Mouse (Mus musculus) limb, embryonic 11.5 days (tissue): ENCODE measurements at regions not wholly inside any gene's neighbourhood (a gene's known extent, or its start where the extent isn't known, plus 50 kb on each side); places are given as distances from the start of the nearest gene placed in this dataset.

Source experiments
- ATAC-seq: fragments of 200-750 bp; cut with Nextera tagmentation; 2 replicates; pipeline ENCODE4 v1.8.0; 2017; ENCODE audit warnings: low read depth; ENCODE audit not compliant: insufficient number of reproducible peaks, low FRiP score, low TSS enrichment
- DNase-seq: peaks from one replicate; pipeline ENCODE4 v3.0.0-alpha.2; 2015; ENCODE audit warnings: low spot score
- H3K27ac ChIP-seq: fragments of 300-500 bp; sonication (generic); replicated peaks from 2 replicates; pipeline ENCODE4 v1.5.1; 2014; ENCODE audit warnings: low read depth, mild to moderate bottlenecking, low read length
- H3K27me3 ChIP-seq: fragments of 300-500 bp; sonication (generic); 2 replicates; pipeline ENCODE4 v1.6.1; 2014; ENCODE audit warnings: mild to moderate bottlenecking, low read length, mixed read lengths; ENCODE audit not compliant: control insufficient read depth, insufficient read depth
- H3K36me3 ChIP-seq: fragments of 300-500 bp; sonication (generic); 2 replicates; pipeline ENCODE4 v1.6.1; 2014; ENCODE audit warnings: mild to moderate bottlenecking, low read length, moderate library complexity, mixed read lengths; ENCODE audit not compliant: control insufficient read depth, insufficient read depth
- H3K4me1 ChIP-seq: fragments of 300-500 bp; sonication (generic); 2 replicates; pipeline ENCODE4 v1.6.1; 2014; ENCODE audit warnings: low read length, mixed read lengths; ENCODE audit not compliant: control insufficient read depth, insufficient read depth
- H3K4me2 ChIP-seq: fragments of 300-500 bp; sonication (generic); 2 replicates; pipeline ENCODE4 v1.6.1; 2014; ENCODE audit warnings: low read depth, mild to moderate bottlenecking, moderate library complexity; ENCODE audit not compliant: severe bottlenecking
- H3K4me3 ChIP-seq: fragments of 300-500 bp; sonication (generic); 2 replicates; pipeline ENCODE4 v1.5.1; 2014; ENCODE audit warnings: low read depth, low read length
- H3K9ac ChIP-seq: fragments of 300-500 bp; sonication (generic); 2 replicates; pipeline ENCODE4 v1.6.1; 2014; ENCODE audit warnings: mild to moderate bottlenecking, low read length
- H3K9me3 ChIP-seq: fragments of 300-500 bp; sonication (generic); 2 replicates; pipeline ENCODE4 v1.6.1; 2016; ENCODE audit warnings: low read length; ENCODE audit not compliant: control insufficient read depth
- WGBS: fragments of 180-500 bp; shearing (Covaris S2); extraction: QIAGEN DNeasy Blood & Tissue Kit; methylation state at CpG from one replicate; pipeline ENCODE4 v1.1.7; 2014; 5-methylcytosine and 5-hydroxymethylcytosine counted together

GRCm38 (mm10) chr7:73206922-73207811 is 168.1 kb upstream of the Rgma start:
- DNase-seq (no peak), ATAC-seq (no peak)
- H3K4me2 ChIP-seq = no peak overlapping the region

DNA sequence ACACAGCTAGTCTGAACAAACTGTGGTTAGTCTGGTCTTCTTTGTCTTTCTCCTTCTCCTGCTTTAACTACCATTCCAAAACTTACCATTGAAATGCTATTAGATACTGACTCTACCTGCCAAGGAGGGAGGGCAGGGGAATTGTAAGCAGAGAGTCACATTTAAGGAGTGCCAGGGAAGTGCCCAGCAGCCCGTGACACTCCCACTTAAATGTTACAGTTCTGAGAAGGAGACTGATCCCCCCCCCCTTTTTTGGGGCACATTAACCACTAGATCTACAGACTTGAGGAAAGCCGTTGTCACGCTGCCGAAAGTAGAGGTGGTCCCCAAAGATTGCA is 166.9 kb upstream of the Rgma start:
- Histone ChIP-seq H3K4me1 (peaks cover 4% of the 10 kb centered on the region), H3K27me3 (no peaks in the 10 kb centered on the region), H3K9ac (no peak overlapping the region), H3K9me3 (no peaks in the 10 kb centered on the region), H3K27ac (no peak overlapping the region), H3K36me3 (no peaks in the 10 kb centered on the region), H3K4me2 (no peak overlapping the region), H3K4me3 (no peak overlapping the region)
- DNase-seq = no peak
- 64% methylated on average over 4 of the region's 4 CpGs for WGBS
- no peak for ATAC-seq

More at GRCm38 (mm10) chr7:73206922-73207811, 168.1 kb upstream of the Rgma start:
- H3K4me3 ChIP-seq = no peak overlapping the region
- no peaks in the 10 kb centered on the region for H3K36me3 ChIP-seq
- H3K9me3 ChIP-seq = no peaks in the 10 kb centered on the region
- 55% methylated on average over 7 of the region's 7 CpGs for WGBS
- no peak overlapping the region for H3K27ac ChIP-seq
- H3K4me1 ChIP-seq = peaks cover 4% of the 10 kb centered on the region
- no peaks in the 10 kb centered on the region for H3K27me3 ChIP-seq
- no peak overlapping the region for H3K9ac ChIP-seq

DNA sequence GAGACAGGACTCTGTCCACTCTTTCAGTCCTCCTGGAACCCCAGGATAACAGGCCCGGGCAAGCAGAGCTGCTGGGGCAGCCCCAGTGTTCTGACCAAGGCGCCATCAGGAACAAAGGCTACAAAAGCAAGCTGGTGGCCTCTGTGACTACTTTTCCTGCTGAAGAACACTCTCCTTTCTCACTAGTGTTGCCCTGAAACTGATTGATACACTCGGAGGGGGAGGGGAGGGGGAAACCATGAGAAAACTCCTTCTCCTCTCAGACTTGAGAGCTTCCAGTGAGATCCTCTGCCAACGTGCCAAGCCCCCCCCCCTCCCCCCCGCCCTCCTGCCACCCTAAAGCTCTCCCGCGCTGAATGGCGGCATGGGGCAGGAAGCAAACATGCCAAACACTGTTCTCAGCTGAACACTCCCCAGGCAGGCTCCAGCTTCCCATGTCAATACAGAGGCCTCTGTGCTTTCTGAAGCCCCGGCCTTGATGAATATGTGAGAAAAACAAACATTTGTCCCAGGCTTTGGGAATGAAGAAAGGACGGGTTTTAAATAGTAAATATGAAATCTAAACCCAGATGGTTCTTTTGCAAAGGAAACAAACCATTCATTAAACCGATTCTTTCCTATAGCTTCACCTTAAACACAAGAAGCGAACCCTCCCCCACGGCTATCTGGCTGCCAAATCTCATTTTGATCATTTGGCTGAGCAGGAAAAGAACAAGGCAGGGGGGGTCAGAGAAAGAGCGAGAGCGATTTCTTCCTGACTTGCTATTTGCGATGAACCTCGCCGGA is 166.3 kb upstream of the Rgma start:
- H3K4me3 ChIP-seq = no peak overlapping the region
- no peaks in the 10 kb centered on the region for H3K9me3 ChIP-seq
- H3K4me2 ChIP-seq = no peak overlapping the region
- H3K27me3 ChIP-seq = no peaks in the 10 kb centered on the region
- H3K27ac ChIP-seq = no peak overlapping the region
- H3K9ac ChIP-seq = no peak overlapping the region
- DNase-seq (no peak), ATAC-seq (no peak)
- H3K36me3 ChIP-seq = no peaks in the 10 kb centered on the region
- 46% methylated on average over 18 of the region's 18 CpGs for WGBS
- peaks cover 4% of the 10 kb centered on the region for H3K4me1 ChIP-seq

DNA sequence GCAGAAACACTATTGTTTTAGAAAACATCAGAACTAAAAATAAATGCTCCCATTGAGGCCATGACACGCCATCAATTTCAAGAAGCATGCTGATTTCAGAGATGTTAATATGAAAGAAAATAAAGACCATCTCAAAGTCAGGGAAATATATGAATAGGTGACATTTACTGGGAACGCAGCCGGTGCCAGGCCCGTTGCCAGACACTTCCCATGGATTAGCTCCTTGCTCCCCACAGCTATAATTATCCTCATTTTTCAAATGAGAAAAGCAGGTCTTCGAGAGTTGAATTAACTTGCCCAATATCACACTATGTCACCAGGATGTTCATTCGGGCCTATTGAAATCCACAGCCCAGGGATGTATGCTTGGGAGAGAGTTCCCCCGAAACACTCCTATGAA is 165.2 kb upstream of the Rgma start:
- Histone ChIP-seq H3K9me3 (no peaks in the 10 kb centered on the region), H3K4me3 (no peak overlapping the region), H3K27me3 (no peaks in the 10 kb centered on the region), H3K4me1 (peaks cover 4% of the 10 kb centered on the region), H3K36me3 (no peaks in the 10 kb centered on the region), H3K9ac (no peak overlapping the region), H3K4me2 (no peak overlapping the region), H3K27ac (no peak overlapping the region)
- ATAC-seq (no peak), DNase-seq (no peak)
- WGBS = 84% methylated on average over 7 of the region's 7 CpGs

- DNase-seq (no peak), ATAC-seq (no peak)
- H3K4me2 ChIP-seq = no peak overlapping the region
- H3K9me3 ChIP-seq = no peaks in the 10 kb centered on the region
- H3K9ac ChIP-seq = no peak overlapping the region; the same call in 1 of the 2 replicates
- H3K27me3 ChIP-seq = no peaks in the 10 kb centered on the region
- no peaks in the 10 kb centered on the region for H3K36me3 ChIP-seq
- WGBS = 20% methylated on average over 4 of the region's 4 CpGs
- H3K27ac ChIP-seq = no peak overlapping the region
- 0 out of 2 replicates have a peak, but pooled peaks cover 5% of the 10 kb centered on the region for H3K4me1 ChIP-seq
- H3K4me3 ChIP-seq = no peak overlapping the region
Measured at GRCm38 (mm10) chr7:73222237-73222915, 152.9 kb upstream of the Rgma start.

DNA sequence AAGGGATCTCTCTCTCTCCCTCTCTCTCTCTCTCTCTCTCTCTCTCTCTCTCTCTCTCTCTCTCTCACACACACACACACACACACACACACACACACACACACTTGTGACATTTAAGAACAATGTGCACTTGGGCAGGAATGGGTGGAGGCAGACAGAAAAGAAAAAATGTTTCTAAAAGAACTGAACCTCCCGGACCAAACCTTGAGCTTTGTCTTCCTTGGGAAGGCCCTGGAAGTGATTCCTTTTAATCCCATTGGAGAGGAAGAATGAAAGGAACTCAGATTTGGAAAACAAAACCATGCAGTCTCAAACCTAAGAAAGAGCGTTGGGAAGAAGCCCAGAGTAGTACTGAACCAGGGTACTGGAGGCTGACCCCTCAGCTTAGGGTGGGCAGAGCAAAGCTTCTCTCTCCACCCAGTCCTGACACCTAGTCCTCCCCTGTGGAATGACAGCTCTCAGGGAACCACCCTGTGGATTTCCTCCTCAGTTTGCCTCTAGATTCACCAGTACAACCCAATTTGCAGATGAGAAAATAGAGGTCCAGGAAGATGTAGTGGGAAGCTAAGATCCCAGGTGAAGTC is 152.3 kb upstream of the Rgma start:
- no peak overlapping the region for H3K27ac ChIP-seq

GRCm38 (mm10) chr7:73233539-73234158 is 141.7 kb upstream of the Rgma start:
- no peak overlapping the region for H3K4me3 ChIP-seq
- H3K9ac ChIP-seq = no peak overlapping the region
- ATAC-seq (no peak), DNase-seq (no peak)
- no peaks in the 10 kb centered on the region for H3K4me1 ChIP-seq
- WGBS = 88% methylated on average over 8 of the region's 8 CpGs
- H3K27ac ChIP-seq = no peak overlapping the region
- H3K36me3 ChIP-seq = no peaks in the 10 kb centered on the region
- H3K27me3 ChIP-seq = no peaks in the 10 kb centered on the region
- H3K9me3 ChIP-seq = no peaks in the 10 kb centered on the region
- H3K4me2 ChIP-seq = no peak overlapping the region

More for the DNA sequence above, 152.3 kb upstream of the Rgma start:
- H3K27me3 ChIP-seq = no peaks in the 10 kb centered on the region
- no peaks in the 10 kb centered on the region for H3K36me3 ChIP-seq
- H3K9me3 ChIP-seq = no peaks in the 10 kb centered on the region
- 53% methylated on average over 2 of the region's 2 CpGs for WGBS
- no peak for DNase-seq
- H3K4me2 ChIP-seq = no peak overlapping the region
- no peak overlapping the region for H3K4me3 ChIP-seq
- no peak for ATAC-seq
- H3K9ac ChIP-seq = no peak overlapping the region
- H3K4me1 ChIP-seq = 0 out of 2 replicates have a peak, but pooled peaks cover 5% of the 10 kb centered on the region

- no peaks in the 10 kb centered on the region for H3K36me3 ChIP-seq
- H3K27me3 ChIP-seq = no peaks in the 10 kb centered on the region
- H3K4me3 ChIP-seq = no peak overlapping the region
- H3K4me1 ChIP-seq = no peaks in the 10 kb centered on the region
- H3K9me3 ChIP-seq = no peaks in the 10 kb centered on the region
- no peak overlapping the region for H3K27ac ChIP-seq
- DNase-seq = no peak
- no peak overlapping the region for H3K9ac ChIP-seq
- no peak overlapping the region for H3K4me2 ChIP-seq
- 41% methylated on average over 4 of the region's 4 CpGs for WGBS
- no peak for ATAC-seq
Measured at GRCm38 (mm10) chr7:73238486-73238885, 136.8 kb upstream of the Rgma start.
